Mouse (Mus musculus) hindbrain, embryonic 14.5 days (tissue): ENCODE measurements at regions not wholly inside any gene's neighbourhood (a gene's known extent, or its start where the extent isn't known, plus 50 kb on each side); places are given as distances from the start of the nearest gene placed in this dataset.

ENCODE experiments used
- ATAC-seq: fragments of 200-750 bp; cut with Nextera tagmentation; 2 replicates; pipeline ENCODE4 v1.8.0; 2017; ENCODE audit warnings: moderate number of reproducible peaks, mild to moderate bottlenecking, moderate TSS enrichment, moderate library complexity; ENCODE audit not compliant: low FRiP score
- DNase-seq: peaks from one replicate; pipeline ENCODE4 v3.0.0-alpha.2; 2015; ENCODE audit warnings: low spot score
- H3K27ac ChIP-seq: fragments of 300-500 bp; sonication (generic); 2 replicates; pipeline ENCODE4 v1.5.1; 2014; ENCODE audit warnings: mild to moderate bottlenecking, moderate library complexity
- H3K27me3 ChIP-seq: fragments of 300-500 bp; sonication (generic); 2 replicates; pipeline ENCODE4 v1.6.1; 2014; ENCODE audit warnings: mild to moderate bottlenecking, low read length, mixed read lengths; ENCODE audit not compliant: control insufficient read depth, insufficient read depth
- H3K36me3 ChIP-seq: fragments of 300-500 bp; sonication (generic); replicated peaks from 2 replicates; pipeline ENCODE4 v1.6.1; 2014; ENCODE audit not compliant: control insufficient read depth, insufficient read depth
- H3K4me1 ChIP-seq: fragments of 300-500 bp; sonication (generic); replicated peaks from 2 replicates; pipeline ENCODE4 v1.6.1; 2014; ENCODE audit warnings: antibody characterized with exemption, low read length, mixed read lengths; ENCODE audit not compliant: control insufficient read depth, insufficient read depth
- H3K4me2 ChIP-seq: fragments of 300-500 bp; sonication (generic); replicated peaks from 2 replicates; pipeline ENCODE4 v1.6.1; 2014; ENCODE audit warnings: mild to moderate bottlenecking, moderate library complexity
- H3K4me3 ChIP-seq: fragments of 300-500 bp; sonication (generic); replicated peaks from 2 replicates; pipeline ENCODE4 v1.5.1; 2014; ENCODE audit warnings: mild to moderate bottlenecking, low read length
- H3K9ac ChIP-seq: fragments of 300-500 bp; sonication (generic); 2 replicates; pipeline ENCODE4 v1.6.1; 2014
- H3K9me3 ChIP-seq: fragments of 300-500 bp; sonication (generic); 2 replicates; pipeline ENCODE4 v1.6.1; 2016; ENCODE audit warnings: low read length; ENCODE audit not compliant: control insufficient read depth
- WGBS: fragments of 180-500 bp; shearing (Covaris S2); extraction: QIAGEN DNeasy Blood & Tissue Kit; methylation state at CpG from one replicate; pipeline ENCODE4 v1.1.7; 2014; 5-methylcytosine and 5-hydroxymethylcytosine counted together

GRCm38 (mm10) chr1:184353832-184354449, 319.8 kb upstream of the 1700056E22Rik start:
- no peaks in the 10 kb centered on the region for H3K36me3 ChIP-seq
- WGBS = 77% methylated on average over 8 of the region's 8 CpGs
- no peak for ATAC-seq

DNA sequence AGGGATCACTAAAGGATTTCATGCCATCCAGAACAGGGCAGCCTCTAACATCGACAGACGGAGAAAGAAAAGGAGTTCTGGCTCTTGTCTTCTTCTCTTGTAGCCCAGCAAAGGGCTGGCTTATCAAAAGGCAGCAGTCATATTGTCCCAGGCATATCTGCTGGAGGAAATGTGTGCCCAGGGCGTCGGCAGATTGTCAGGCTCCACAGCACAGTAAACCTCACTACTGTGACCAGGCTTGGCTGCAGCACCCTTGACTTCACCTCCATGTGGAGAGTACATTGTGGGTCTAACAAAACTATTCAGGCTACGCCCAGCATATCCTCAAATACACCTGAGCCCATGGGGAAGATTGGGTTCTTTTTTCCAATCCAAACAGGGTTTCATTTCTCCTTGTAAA, 317.7 kb upstream of the 1700056E22Rik start:
- DNase-seq = no peak
- ATAC-seq = no peak
- WGBS = 86% methylated on average over 5 of the region's 5 CpGs
- no peak overlapping the region for H3K27ac ChIP-seq
- H3K9me3 ChIP-seq = no peaks in the 10 kb centered on the region
- H3K36me3 ChIP-seq = no peaks in the 10 kb centered on the region
- no peaks in the 10 kb centered on the region for H3K4me1 ChIP-seq
- H3K4me3 ChIP-seq = no peak overlapping the region
- H3K4me2 ChIP-seq = no peak overlapping the region
- no peaks in the 10 kb centered on the region for H3K27me3 ChIP-seq
- no peak overlapping the region for H3K9ac ChIP-seq

More at GRCm38 (mm10) chr1:184353832-184354449, 319.8 kb upstream of the 1700056E22Rik start:
- no peak overlapping the region for H3K9ac ChIP-seq
- DNase-seq = no peak
- no peaks in the 10 kb centered on the region for H3K27me3 ChIP-seq
- H3K4me1 ChIP-seq = no peaks in the 10 kb centered on the region
- H3K27ac ChIP-seq = no peak overlapping the region
- no peaks in the 10 kb centered on the region for H3K9me3 ChIP-seq
- no peak overlapping the region for H3K4me2 ChIP-seq
- no peak overlapping the region for H3K4me3 ChIP-seq

GRCm38 (mm10) chr1:184344829-184345228, 310.7 kb upstream of the 1700056E22Rik start:
- Histone ChIP-seq H3K36me3 (no peaks in the 10 kb centered on the region), H3K9ac (no peak overlapping the region), H3K27me3 (no peaks in the 10 kb centered on the region), H3K27ac (no peak overlapping the region), H3K9me3 (no peaks in the 10 kb centered on the region), H3K4me2 (no peak overlapping the region), H3K4me3 (no peak overlapping the region), H3K4me1 (no peaks in the 10 kb centered on the region)
- 58% methylated on average over 2 of the region's 2 CpGs for WGBS
- ATAC-seq (no peak), DNase-seq (no peak)

DNA sequence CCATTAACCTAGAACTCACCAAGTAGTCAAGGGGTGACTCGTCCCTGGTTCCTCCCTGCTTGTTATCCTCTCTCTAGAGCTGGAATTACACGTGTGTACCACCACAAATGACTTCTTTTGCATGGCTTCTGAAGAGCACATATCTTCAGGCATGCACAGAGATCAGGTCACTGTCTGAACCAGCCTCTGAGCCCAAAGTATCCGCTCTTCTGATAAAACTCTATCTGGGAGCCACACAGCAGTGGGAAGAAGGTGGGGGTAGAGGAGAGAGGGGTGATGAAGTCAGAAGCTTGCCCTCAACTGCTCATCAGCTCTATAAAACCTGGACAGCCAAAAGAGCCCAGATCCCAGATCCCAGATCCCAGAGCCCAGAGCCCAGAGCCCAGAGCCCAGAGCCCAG, 301.9 kb upstream of the 1700056E22Rik start:
- DNase-seq (no peak), ATAC-seq (no peak)
- Histone ChIP-seq H3K27ac (no peak overlapping the region), H3K27me3 (no peaks in the 10 kb centered on the region), H3K4me1 (no peaks in the 10 kb centered on the region; the same call in 1 of the 2 replicates), H3K4me3 (no peak overlapping the region), H3K9ac (no peak overlapping the region), H3K36me3 (no peaks in the 10 kb centered on the region), H3K4me2 (no peak overlapping the region), H3K9me3 (no peaks in the 10 kb centered on the region)
- 86% methylated on average over 3 of the region's 3 CpGs for WGBS

DNA sequence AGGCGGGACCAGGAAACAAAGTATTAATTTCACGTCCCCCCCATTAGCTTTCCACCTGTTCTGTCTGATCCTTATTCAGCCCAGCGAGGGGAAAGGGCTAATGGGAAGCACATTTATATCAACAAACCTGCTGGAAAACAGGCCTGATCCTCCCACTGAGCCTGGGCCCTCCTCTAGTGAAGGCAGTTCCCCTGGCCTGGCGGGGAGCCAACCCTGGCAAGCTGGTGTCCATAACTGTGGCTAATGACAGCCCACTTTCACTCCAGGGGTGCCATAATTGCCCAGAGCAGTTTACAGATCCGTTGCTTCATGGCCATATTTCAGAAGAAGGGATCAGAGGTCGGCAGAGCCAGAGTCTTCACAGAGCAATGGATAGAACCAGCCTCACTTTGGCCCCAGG, 301.2 kb upstream of the 1700056E22Rik start:
- Histone ChIP-seq H3K4me2 (no peak overlapping the region), H3K36me3 (no peaks in the 10 kb centered on the region), H3K9ac (no peak overlapping the region), H3K9me3 (no peaks in the 10 kb centered on the region), H3K27ac (no peak overlapping the region), H3K4me3 (no peak overlapping the region), H3K27me3 (no peaks in the 10 kb centered on the region), H3K4me1 (no peaks in the 10 kb centered on the region; the same call in 1 of the 2 replicates)
- 74% methylated on average over 6 of the region's 6 CpGs for WGBS
- DNase-seq (no peak), ATAC-seq (no peak)

GRCm38 (mm10) chr1:184334818-184335217, 300.7 kb upstream of the 1700056E22Rik start:
- H3K4me2 ChIP-seq = no peak overlapping the region
- H3K36me3 ChIP-seq = no peaks in the 10 kb centered on the region
- H3K27me3 ChIP-seq = no peaks in the 10 kb centered on the region
- no peaks in the 10 kb centered on the region; the same call in 1 of the 2 replicates for H3K4me1 ChIP-seq
- H3K4me3 ChIP-seq = no peak overlapping the region
- H3K27ac ChIP-seq = no peak overlapping the region
- no peaks in the 10 kb centered on the region for H3K9me3 ChIP-seq
- ATAC-seq (no peak), DNase-seq (no peak)
- no peak overlapping the region for H3K9ac ChIP-seq
- 81% methylated on average over 5 of the region's 5 CpGs for WGBS

GRCm38 (mm10) chr1:184333086-184333485, 299.0 kb upstream of the 1700056E22Rik start:
- Histone ChIP-seq H3K4me1 (no peaks in the 10 kb centered on the region; the same call in 1 of the 2 replicates), H3K27ac (no peak overlapping the region), H3K27me3 (no peaks in the 10 kb centered on the region), H3K36me3 (no peaks in the 10 kb centered on the region), H3K9me3 (no peaks in the 10 kb centered on the region), H3K4me3 (no peak overlapping the region), H3K9ac (no peak overlapping the region), H3K4me2 (no peak overlapping the region)
- WGBS = 70% methylated on average over 5 of the region's 5 CpGs
- DNase-seq (no peak), ATAC-seq (no peak)

GRCm38 (mm10) chr1:184330516-184331350, 296.6 kb upstream of the 1700056E22Rik start:
- Histone ChIP-seq H3K27ac (no peak overlapping the region), H3K4me2 (no peak overlapping the region), H3K4me1 (no peaks in the 10 kb centered on the region; the same call in 1 of the 2 replicates), H3K9ac (no peak overlapping the region), H3K9me3 (no peaks in the 10 kb centered on the region), H3K36me3 (no peaks in the 10 kb centered on the region), H3K27me3 (no peaks in the 10 kb centered on the region), H3K4me3 (no peak overlapping the region)
- DNase-seq (no peak), ATAC-seq (no peak)
- WGBS = 81% methylated on average over 11 of the region's 11 CpGs

- H3K4me3 ChIP-seq = no peak overlapping the region
- DNase-seq (no peak), ATAC-seq (no peak)
- H3K4me2 ChIP-seq = no peak overlapping the region
- H3K4me1 ChIP-seq = no peaks in the 10 kb centered on the region
- 79% methylated on average over 3 of the region's 3 CpGs for whole genome bisulfite sequencing
- no peak overlapping the region for H3K9ac ChIP-seq
- no peaks in the 10 kb centered on the region for H3K36me3 ChIP-seq
- H3K27me3 ChIP-seq = no peaks in the 10 kb centered on the region
- H3K27ac ChIP-seq = no peak overlapping the region
- H3K9me3 ChIP-seq = no peaks in the 10 kb centered on the region
Measured at GRCm38 (mm10) chr1:184326191-184326590, 292.1 kb upstream of the 1700056E22Rik start.
